Mouse (Mus musculus) CH12.LX (cell line): ENCODE data around the gene Dlgap1. TPM values are rescaled to one million over a fixed set of nuclear protein-coding genes. Genes with fewer than 3 reads are reported as not detected.

Experiments
- DNase-seq: peaks from one replicate; pipeline ENCODE4 v3.0.0-alpha.2; 2013; ENCODE audit errors: extremely low read depth
- H3K27ac ChIP-seq: 2 replicates; pipeline ENCODE4 v1.5.1; 2012; ENCODE audit warnings: low read depth, mild to moderate bottlenecking, control low read depth, moderate library complexity; ENCODE audit not compliant: insufficient read depth
- H3K27me3 ChIP-seq: replicated peaks from 2 replicates; pipeline ENCODE3; 2012; ENCODE audit warnings: inconsistent platforms
- H3K36me3 ChIP-seq, 2 experiments: replicated peaks in 1 of 2; 2 replicates each; pipeline versions ENCODE3 to v1.6.1; 2012; ENCODE audit warnings: inconsistent platforms in 1 of 2, low read length in 1 of 2, mild to moderate bottlenecking in 1 of 2, mixed read lengths in 1 of 2, moderate library complexity in 1 of 2; ENCODE audit not compliant: control insufficient read depth in 1 of 2, insufficient read depth in 1 of 2
- H3K4me1 ChIP-seq, 2 experiments: 2 replicates each; pipeline ENCODE4 v1.6.1; 2012; ENCODE audit warnings: inconsistent platforms in 1 of 2, moderate library complexity in 1 of 2; ENCODE audit not compliant: insufficient read depth in 2 of 2, control insufficient read depth in 1 of 2
- H3K4me2 ChIP-seq: 2 replicates; pipeline ENCODE4 v1.6.1; 2012; ENCODE audit warnings: low read depth, mild to moderate bottlenecking, control low read depth; ENCODE audit not compliant: poor library complexity, insufficient read depth, severe bottlenecking
- H3K4me3 ChIP-seq, 3 experiments: fragments of 150-350 bp in 1 of 3; sonication (generic) in 1 of 3; replicated peaks in 1 of 3; 2 replicates each; pipeline versions ENCODE3 to v1.5.1; 2011 to 2012; ENCODE audit warnings: low read depth in 2 of 3, low read length in 2 of 3, mild to moderate bottlenecking in 2 of 3, moderate library complexity in 2 of 3, control low read depth in 1 of 3, improper control_type of control experiment in 1 of 3, inconsistent platforms in 1 of 3, mixed read lengths in 1 of 3; ENCODE audit not compliant: poor library complexity in 1 of 3
- H3K79me2 ChIP-seq: replicated peaks from 2 replicates; pipeline ENCODE4 v1.6.1; 2012; ENCODE audit warnings: mild to moderate bottlenecking, moderate library complexity; ENCODE audit not compliant: control insufficient read depth, poor library complexity, insufficient read depth, severe bottlenecking; ENCODE audit errors: extremely low read depth
- H3K9ac ChIP-seq: 2 replicates; pipeline ENCODE4 v1.6.1; 2012; ENCODE audit warnings: low read depth, mild to moderate bottlenecking, control low read depth, moderate library complexity; ENCODE audit not compliant: insufficient read depth
- H3K9me3 ChIP-seq: replicated peaks from 2 replicates; pipeline ENCODE3; 2012; ENCODE audit warnings: low read length, inconsistent platforms, mixed read lengths
- BHLHE40 ChIP-seq: IDR thresholded peaks from 2 replicates; pipeline ENCODE4 v1.6.1; 2011; ENCODE audit warnings: mild to moderate bottlenecking, low read depth, low read length, improper control_type of control experiment
- CHD2 ChIP-seq: IDR thresholded peaks from 2 replicates; pipeline ENCODE4 v1.6.1; 2011; ENCODE audit warnings: low read length, improper control_type of control experiment
- E2F4 ChIP-seq: IDR thresholded peaks from 2 replicates; pipeline ENCODE4 v1.6.1; 2011; ENCODE audit warnings: low read depth, low read length, improper control_type of control experiment; ENCODE audit not compliant: insufficient replicate concordance
- ELF1 ChIP-seq: IDR thresholded peaks from 2 replicates; pipeline ENCODE4 v1.6.1; 2014; ENCODE audit warnings: low read depth, mild to moderate bottlenecking, inconsistent platforms, low read length, improper control_type of control experiment
- ETS1 ChIP-seq: conservative IDR thresholded peaks from 2 replicates; pipeline ENCODE4 v1.6.1; 2012; ENCODE audit warnings: low read depth, mild to moderate bottlenecking, inconsistent platforms, low read length, improper control_type of control experiment, moderate library complexity
- GABPA ChIP-seq: IDR thresholded peaks from 2 replicates; pipeline ENCODE4 v1.6.1; 2012; ENCODE audit warnings: low read depth, low read length, improper control_type of control experiment, inconsistent platforms; ENCODE audit not compliant: insufficient replicate concordance
- HCFC1 ChIP-seq: IDR thresholded peaks from 2 replicates; pipeline ENCODE4 v1.6.1; 2012; ENCODE audit warnings: low read depth, mild to moderate bottlenecking, inconsistent platforms, low read length, improper control_type of control experiment
- JUN ChIP-seq: IDR thresholded peaks from 2 replicates; pipeline ENCODE4 v1.6.1; 2011; ENCODE audit warnings: low read depth, mild to moderate bottlenecking, low read length, improper control_type of control experiment, moderate library complexity; ENCODE audit not compliant: insufficient read depth
- JUND ChIP-seq: conservative IDR thresholded peaks from 2 replicates; pipeline ENCODE4 v1.6.1; 2011; ENCODE audit warnings: low read depth, low read length, improper control_type of control experiment
- KAT2A ChIP-seq: IDR thresholded peaks from 2 replicates; pipeline ENCODE4 v1.6.1; 2012; ENCODE audit warnings: low read length, improper control_type of control experiment, inconsistent platforms; ENCODE audit not compliant: insufficient replicate concordance
- MAFK ChIP-seq: IDR thresholded peaks from 2 replicates; pipeline ENCODE4 v1.6.1; 2011; ENCODE audit warnings: low read length, improper control_type of control experiment; ENCODE audit not compliant: insufficient replicate concordance
- MXI1 ChIP-seq: IDR thresholded peaks from 2 replicates; pipeline ENCODE4 v1.6.1; 2011; ENCODE audit warnings: mild to moderate bottlenecking, low read depth, low read length, improper control_type of control experiment
- POLR2A ChIP-seq: IDR thresholded peaks from 2 replicates; pipeline ENCODE4 v1.6.1; 2011; ENCODE audit warnings: low read depth, mild to moderate bottlenecking, improper control_type of control experiment, low read length
- RAD21 ChIP-seq: IDR thresholded peaks from 2 replicates; pipeline ENCODE4 v1.6.1; 2011; ENCODE audit warnings: low read depth, mild to moderate bottlenecking, low read length, improper control_type of control experiment, moderate library complexity
- SMC3 ChIP-seq: IDR thresholded peaks from 2 replicates; pipeline ENCODE4 v1.6.1; 2011; ENCODE audit warnings: low read depth, low read length, improper control_type of control experiment
- TBP ChIP-seq: conservative IDR thresholded peaks from 2 replicates; pipeline ENCODE4 v1.6.1; 2011; ENCODE audit warnings: low read depth, low read length, improper control_type of control experiment
- TCF12 ChIP-seq: IDR thresholded peaks from 2 replicates; pipeline ENCODE4 v1.6.1; 2014; ENCODE audit warnings: low read depth, mild to moderate bottlenecking, inconsistent platforms, low read length, improper control_type of control experiment
- USF2 ChIP-seq: conservative IDR thresholded peaks from 2 replicates; pipeline ENCODE4 v1.6.1; 2011; ENCODE audit warnings: low read depth, low read length, improper control_type of control experiment
- ZC3H11A ChIP-seq: IDR thresholded peaks from 2 replicates; pipeline ENCODE4 v1.6.1; 2012; ENCODE audit warnings: low read depth, mild to moderate bottlenecking, inconsistent platforms, low read length, improper control_type of control experiment
- ZKSCAN1 ChIP-seq: IDR thresholded peaks from 2 replicates; pipeline ENCODE4 v1.6.1; 2012; ENCODE audit warnings: low read depth, inconsistent platforms, low read length, improper control_type of control experiment, borderline replicate concordance
- ZMIZ1 ChIP-seq: IDR thresholded peaks from 2 replicates; pipeline ENCODE4 v1.6.1; 2012; ENCODE audit warnings: low read depth, mild to moderate bottlenecking, inconsistent platforms, low read length, improper control_type of control experiment
- ZNF384 ChIP-seq: IDR thresholded peaks from 2 replicates; pipeline ENCODE4 v1.6.1; 2012; ENCODE audit warnings: low read depth, low read length, improper control_type of control experiment, inconsistent platforms
- dilution Hi-C: fragments of 300-500 bp; cut with MboI; formaldehyde crosslinking; loops from 2 replicates; pipeline ENCODE4 v1.14.3; 2020; ENCODE audit warnings: low sequenced_read_pairs; ENCODE audit not compliant: extremely low pct_unique_long_range_greater_than_20kb, extremely low pct_ligation_motif_present
- in situ Hi-C: fragments of 300-500 bp; cut with MboI; formaldehyde crosslinking; loops from 3 replicates; pipeline ENCODE4 v1.14.3; 2019; ENCODE audit warnings: low sequenced_read_pairs, low pct_ligation_motif_present, low pct_unique_long_range_greater_than_20kb, mixed read lengths
- polyA plus RNA-seq: library from polyadenylated mRNA; unstranded; fragments of >175 nt; gene quantifications from 2 replicates; pipeline ENCODE4 v1.2.1, GENCODE M21; 2012; ENCODE audit warnings: low read depth; ENCODE audit not compliant: insufficient read length
- total RNA-seq, 2 experiments: library from RNA; depleted of rRNA; stranded (reverse); fragments of 300-350 nt in 1 of 2; fragments of >200 nt in 1 of 2; gene quantifications; 2 replicates each; pipeline ENCODE4 v1.2.3; 2012 to 2014

Gene Dlgap1
- total and polyA plus RNA-seq, 3 experiments, result 0.51 to 2.7 (median 1.2) TPM

DNA sequence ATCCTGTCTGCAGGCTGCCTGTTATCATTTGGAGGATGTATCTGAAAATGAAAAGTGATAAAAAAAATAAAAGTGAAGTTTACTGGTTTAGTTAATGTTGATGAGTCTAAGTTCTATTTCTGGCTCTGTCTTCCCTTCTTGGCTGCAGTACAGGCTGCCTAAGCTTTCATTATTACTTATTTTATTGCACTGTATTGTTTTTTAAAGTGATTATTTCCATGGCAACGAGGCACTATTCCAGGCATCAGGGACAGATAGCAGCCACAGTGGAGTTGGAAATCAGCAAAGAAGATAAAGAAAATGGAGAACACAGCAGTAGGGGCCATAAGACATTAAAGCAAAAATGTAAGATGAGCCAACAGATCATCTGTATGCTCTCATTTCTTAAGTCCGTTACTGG lies 66.0 kb downstream of the Dlgap1 start:
- dilution Hi-C loops, result no loop called here
- no peak for DNase-seq
- no peaks in the 10 kb centered on the region for H3K79me2 ChIP-seq
- no peak overlapping the region for H3K27ac ChIP-seq
- peaks cover 28% of the 10 kb centered on the region for H3K9me3 ChIP-seq
- H3K36me3 ChIP-seq, result no peaks in the 10 kb centered on the region
- H3K4me1 ChIP-seq, result no peaks in the 10 kb centered on the region
- no peak for TF ChIP-seq JUN
- TF ChIP-seq USF2, result no peak
- TF ChIP-seq BHLHE40, result no peak
- no peak for TF ChIP-seq MAFK
- no peak for TF ChIP-seq KAT2A
- no peak for TF ChIP-seq MXI1
- TF ChIP-seq TCF12, result no peak
- TF ChIP-seq ZMIZ1, result no peak
- no peak for TF ChIP-seq TBP
- TF ChIP-seq ELF1, result no peak
- no peak for TF ChIP-seq CHD2
- no peak for TF ChIP-seq HCFC1
- no peak for TF ChIP-seq POLR2A
- no peak for TF ChIP-seq ZC3H11A
- TF ChIP-seq E2F4, result no peak
- TF ChIP-seq JUND, result no peak
- TF ChIP-seq ZKSCAN1, result no peak
- no peak overlapping the region for H3K9ac ChIP-seq
- no peaks in the 10 kb centered on the region for H3K27me3 ChIP-seq
- no peak overlapping the region for H3K4me3 ChIP-seq
- no peak overlapping the region for H3K4me2 ChIP-seq
- in situ Hi-C loops, result no loop called here

DNA sequence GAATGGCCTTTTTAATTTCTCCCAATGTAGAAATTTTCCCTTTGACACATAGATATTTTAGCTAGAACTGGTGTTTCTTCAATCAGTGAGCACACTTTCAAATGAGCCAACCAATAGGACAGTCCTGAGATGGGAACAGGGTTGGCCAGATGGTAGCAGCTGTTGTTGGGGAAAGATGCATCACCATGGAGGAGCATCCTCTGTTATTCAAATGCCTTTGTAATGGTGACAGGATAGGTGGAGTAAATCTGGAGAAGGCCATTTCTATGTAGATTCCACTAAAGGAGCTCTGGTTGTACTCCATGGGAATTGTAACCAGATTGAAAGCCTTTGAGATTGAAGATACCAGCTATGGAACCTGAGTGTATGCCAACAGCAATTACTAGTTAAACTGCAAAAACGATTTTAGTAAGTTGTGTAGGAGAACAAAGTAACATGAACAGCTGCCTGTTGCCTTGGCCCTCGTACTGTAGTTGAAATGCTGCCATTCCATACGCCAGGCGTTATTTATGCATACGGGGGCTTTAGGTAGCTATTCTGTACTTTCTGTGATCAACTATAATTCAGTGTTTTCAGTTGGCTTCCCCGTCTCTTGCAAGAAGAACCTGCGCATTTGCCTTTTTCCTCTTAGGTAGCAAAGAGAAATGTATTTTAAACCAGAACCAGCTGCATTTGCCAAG lies 72.0 kb downstream of the Dlgap1 start:
- no peak overlapping the region for H3K9ac ChIP-seq
- H3K27ac ChIP-seq, result no peak overlapping the region
- no peak overlapping the region for H3K4me2 ChIP-seq
- in situ Hi-C loops, result no loop called here
- no peaks in the 10 kb centered on the region for H3K36me3 ChIP-seq
- TF ChIP-seq ETS1, result no peak
- TF ChIP-seq BHLHE40, result no peak
- no peak for TF ChIP-seq ZNF384
- TF ChIP-seq USF2, result no peak
- TF ChIP-seq E2F4, result no peak
- TF ChIP-seq ZC3H11A, result no peak
- TF ChIP-seq SMC3, result no peak
- TF ChIP-seq CHD2, result no peak
- TF ChIP-seq RAD21, result no peak
- no peak for TF ChIP-seq GABPA
- H3K27me3 ChIP-seq, result no peaks in the 10 kb centered on the region
- H3K9me3 ChIP-seq, result peaks cover 32% of the 10 kb centered on the region
- DNase-seq, result no peak
- no peak overlapping the region for H3K4me3 ChIP-seq
- dilution Hi-C loops, result no loop called here
- no peaks in the 10 kb centered on the region for H3K79me2 ChIP-seq
- no peaks in the 10 kb centered on the region for H3K4me1 ChIP-seq
